ENCODE assay signal across 24 mouse cellular contexts in genomic region chr19:21138998-21139495, GRCm38 (mm10).
DNase-seq lines count a peak whose midpoint lies in the region; ATAC-seq and TF ChIP-seq lines count a peak whose summit lies in the region.
"Had no signal": no experiment of that assay in that cellular context is flagged by ENCODE, and none has a peak within 500 bp of the region (broad histone marks: within the 10 kb centered on the region; RNA-seq: fewer than 3 reads in every experiment).

No protein-coding gene starts in this region.

- TF ChIP-seq EP300 in liver, postnatal 0 days (IDR thresholded peaks at IDR 0.05; ENCODE audit: low read depth) = no peak

- DNase-seq in retina, postnatal 1 day = peak; percentile 42
- DNase-seq in retina, embryonic 14.5 days (ENCODE audit: low spot score) = no peak
- DNase-seq in ZHBTc4 (ENCODE audit: low read depth, low spot score) = peak; percentile 19
- DNase-seq in cerebellum, adult 9-11 months = no peak
- DNase-seq in liver, postnatal 0 days = no peak
- DNase-seq: adrenal gland, adult 2 months; adrenal gland, postnatal 25 days; cerebellum, adult 2 months; cerebellum, postnatal 14 days; embryo, embryonic 11 days; gastrocnemius, postnatal 25 days; heart, adult 18-20 months; heart, postnatal 10 days; heart, postnatal 4 days; kidney, adult 11 months had no signal

- no peaks in the 10 kb centered on the region for H3K36me3 ChIP-seq in intestine, postnatal 0 days (ENCODE audit: control insufficient read depth, insufficient read depth)
- no peaks in the 10 kb centered on the region for H3K36me3 ChIP-seq in liver, postnatal 0 days (replicated peaks; ENCODE audit: insufficient read depth, low read length)
- H3K36me3 ChIP-seq: embryonic facial prominence, embryonic 15.5 days; forebrain, embryonic 10.5 days; forebrain, embryonic 15.5 days; heart, embryonic 10.5 days; hindbrain, embryonic 12.5 days had no signal

- H3K4me2 ChIP-seq in intestine, postnatal 0 days (replicated peaks; ENCODE audit: low read depth) = no peak overlapping the region
- no peak overlapping the region for H3K4me2 ChIP-seq in liver, postnatal 0 days (ENCODE audit: low read depth, low read length)
- H3K4me2 ChIP-seq: embryonic facial prominence, embryonic 15.5 days; forebrain, embryonic 15.5 days; hindbrain, embryonic 12.5 days had no signal

- H3K27me3 ChIP-seq in intestine, postnatal 0 days (replicated peaks; ENCODE audit: control insufficient read depth, insufficient read depth, low read length) = no peaks in the 10 kb centered on the region
- no peaks in the 10 kb centered on the region for H3K27me3 ChIP-seq in liver, postnatal 0 days (ENCODE audit: insufficient read depth, low read length)
- H3K27me3 ChIP-seq: embryonic facial prominence, embryonic 15.5 days; forebrain, embryonic 15.5 days; hindbrain, embryonic 12.5 days had no signal

- ATAC-seq in intestine, postnatal 0 days = peak; percentile 53; the same call in 1 of the 2 replicates
- ATAC-seq in granulocyte monocyte progenitor cell, adult 5-6 weeks (replicated peaks; ENCODE audit: poor library complexity, severe bottlenecking) = no peak; the same call in 1 of the 2 replicates
- no peak for ATAC-seq in liver, postnatal 0 days
- ATAC-seq: forebrain, embryonic 15.5 days; hindbrain, postnatal 0 days had no signal

- no peak for TF ChIP-seq CTCF in intestine, postnatal 0 days (IDR thresholded peaks at IDR 0.05; ENCODE audit: low read depth)
- no peak for TF ChIP-seq CTCF in liver, postnatal 0 days (IDR thresholded peaks at IDR 0.05; ENCODE audit: low read depth)

- 52% methylated on average over 8 of the region's 8 CpGs for WGBS in intestine, postnatal 0 days
- WGBS in liver, postnatal 0 days (ENCODE audit: insufficient replicate concordance) = 60% methylated on average over 8 of the region's 8 CpGs

- H3K4me3 ChIP-seq in intestine, postnatal 0 days (ENCODE audit: low read depth, low read length) = no peak overlapping the region
- no peak overlapping the region for H3K4me3 ChIP-seq in liver, postnatal 0 days (ENCODE audit: low read depth, low read length)
- H3K4me3 ChIP-seq: embryonic facial prominence, embryonic 15.5 days; erythroblast, embryonic 14.5 days; forebrain, embryonic 10.5 days; forebrain, embryonic 15.5 days; heart, embryonic 10.5 days; hindbrain, embryonic 12.5 days had no signal

- H3K9me3 ChIP-seq in intestine, postnatal 0 days (ENCODE audit: control insufficient read depth) = no peaks in the 10 kb centered on the region
- H3K9me3 ChIP-seq in liver, postnatal 0 days (ENCODE audit: low read length) = no peaks in the 10 kb centered on the region
- H3K9me3 ChIP-seq: embryonic facial prominence, embryonic 15.5 days; forebrain, embryonic 10.5 days; forebrain, embryonic 15.5 days; heart, embryonic 10.5 days; hindbrain, embryonic 12.5 days had no signal

- peaks cover 3% of the 10 kb centered on the region for H3K4me1 ChIP-seq in intestine, postnatal 0 days (replicated peaks; ENCODE audit: control insufficient read depth, insufficient read depth, low read length)
- no peaks in the 10 kb centered on the region for H3K4me1 ChIP-seq in liver, postnatal 0 days (ENCODE audit: insufficient read depth)
- H3K4me1 ChIP-seq: embryonic facial prominence, embryonic 15.5 days had no signal

- H3K9ac ChIP-seq in intestine, postnatal 0 days (ENCODE audit: low read depth, low read length) = no peak overlapping the region
- H3K9ac ChIP-seq in liver, postnatal 0 days (replicated peaks) = no peak overlapping the region
- H3K9ac ChIP-seq: embryonic facial prominence, embryonic 15.5 days; forebrain, embryonic 15.5 days; hindbrain, embryonic 12.5 days had no signal

- H3K27ac ChIP-seq in intestine, postnatal 0 days (ENCODE audit: low read depth, low read length) = no peak overlapping the region
- H3K27ac ChIP-seq in liver, postnatal 0 days (ENCODE audit: low read depth) = no peak overlapping the region
- H3K27ac ChIP-seq: embryonic facial prominence, embryonic 15.5 days; forebrain, embryonic 10.5 days; forebrain, embryonic 15.5 days; heart, embryonic 10.5 days; hindbrain, embryonic 12.5 days; hindbrain, postnatal 0 days had no signal

Comparison
In these comparisons a context has a peak if more than half of its experiments do, and no peak if none do; other contexts are left out.
1. DNase-seq: peak in retina, postnatal 1 day (single experiment) and ZHBTc4 (single experiment); none in retina, embryonic 14.5 days (single experiment), cerebellum, adult 9-11 months (single experiment) and liver, postnatal 0 days (single experiment).